Mouse (Mus musculus) adipocyte (in vitro differentiated cells): ENCODE measurements at regions not wholly inside any gene's neighbourhood (a gene's known extent, or its start where the extent isn't known, plus 50 kb on each side); places are given as distances from the start of the nearest gene placed in this dataset.
"Not testable (repeated sequence)": the region's sequence is repeated elsewhere in the genome, so short reads cannot be mapped to it uniquely, and the experiment has no call there.

Experiments
- DNase-seq: peaks from one replicate; pipeline ENCODE4 v3.0.0-alpha.2; 2016; ENCODE audit warnings: low spot score

DNA sequence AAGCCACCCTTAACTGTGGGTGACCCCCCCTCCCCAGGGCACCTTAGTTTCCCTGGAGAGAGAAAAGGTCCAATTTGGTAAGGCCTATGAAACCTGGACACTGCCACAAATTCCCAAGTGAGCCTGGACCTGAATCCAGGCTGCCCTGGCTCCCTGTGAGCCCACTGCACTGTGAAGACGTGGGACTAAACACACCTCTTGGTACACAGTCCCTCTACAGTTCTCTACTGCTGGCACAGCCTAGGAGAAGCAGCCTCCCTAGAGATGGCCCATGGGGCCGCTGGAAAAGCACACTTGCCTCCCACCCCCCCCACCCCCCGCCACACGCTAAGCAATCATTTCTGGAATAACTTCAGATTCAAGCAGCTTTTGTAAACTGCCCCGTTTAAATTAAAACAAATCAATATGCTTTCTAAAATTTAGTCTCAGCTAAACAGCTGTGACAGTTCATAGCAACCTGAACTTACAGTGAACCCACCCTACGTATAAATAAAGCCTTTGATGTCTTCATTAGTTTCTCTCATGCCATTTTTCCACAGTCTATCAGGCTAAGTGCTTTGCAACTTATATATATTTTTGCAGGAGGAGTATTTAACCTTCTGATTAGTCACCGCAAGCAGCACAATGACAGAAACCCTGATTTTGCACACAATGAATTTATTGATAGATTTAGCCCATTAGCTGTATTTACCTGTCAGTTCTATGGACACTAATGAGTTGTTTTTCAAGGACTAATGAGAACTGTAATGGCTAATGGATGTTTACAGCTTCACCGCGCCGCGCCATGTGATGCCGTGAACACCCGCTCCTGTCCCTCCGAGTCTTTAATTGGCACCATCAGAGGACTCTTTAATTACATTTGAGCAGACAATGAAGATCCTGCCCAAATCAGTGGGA is 215.3 kb downstream of the 3100002H09Rik start:
- DNase-seq: no peak

DNA sequence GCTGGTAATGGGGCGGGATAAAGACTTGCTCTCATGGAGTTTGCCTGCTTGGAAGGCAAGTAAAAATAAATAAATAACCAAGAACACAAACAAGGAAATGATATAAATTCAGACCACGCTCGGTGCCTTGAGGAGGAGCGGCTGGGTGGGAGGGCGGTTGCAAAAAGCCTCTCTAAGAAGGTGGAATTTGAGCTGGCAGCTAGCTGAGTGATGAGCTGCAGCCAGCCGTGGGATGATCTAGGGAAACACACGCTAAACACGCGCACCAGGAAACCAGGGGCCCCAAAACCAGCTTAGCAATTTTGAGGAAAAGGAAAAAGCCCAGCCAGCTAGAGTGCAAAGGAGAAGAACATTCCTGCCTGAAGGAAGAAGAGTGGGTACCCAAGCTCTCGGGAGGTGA is 217.0 kb downstream of the 3100002H09Rik start:
- no peak for DNase-seq

- no peak for DNase-seq
Measured at GRCm38 (mm10) chr4:124389067-124389466, 221.5 kb downstream of the 3100002H09Rik start.

- DNase-seq: no peak
Measured at GRCm38 (mm10) chr4:124385106-124386055, 225.2 kb downstream of the 3100002H09Rik start.

DNA sequence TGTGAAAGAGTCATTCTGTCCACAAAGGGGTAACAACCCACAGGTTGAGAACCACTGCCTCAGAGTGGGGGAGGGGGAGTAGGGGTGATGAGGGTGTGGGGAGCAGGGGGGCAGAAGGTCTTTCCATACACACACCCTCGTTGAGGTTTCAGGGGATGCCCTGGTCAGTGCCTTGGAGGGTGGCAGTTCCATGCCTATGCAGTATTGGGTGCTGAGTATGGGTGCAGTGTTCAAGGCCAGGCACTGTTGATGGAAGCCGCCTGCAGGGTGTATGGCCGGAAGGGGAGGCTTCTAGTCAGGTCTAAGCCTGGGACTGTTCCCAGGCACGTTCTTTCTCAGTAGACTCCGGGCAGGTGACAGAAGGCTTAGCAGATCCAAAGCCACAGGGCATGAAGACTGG is 234.1 kb downstream of the 3100002H09Rik start:
- no peak for DNase-seq

DNA sequence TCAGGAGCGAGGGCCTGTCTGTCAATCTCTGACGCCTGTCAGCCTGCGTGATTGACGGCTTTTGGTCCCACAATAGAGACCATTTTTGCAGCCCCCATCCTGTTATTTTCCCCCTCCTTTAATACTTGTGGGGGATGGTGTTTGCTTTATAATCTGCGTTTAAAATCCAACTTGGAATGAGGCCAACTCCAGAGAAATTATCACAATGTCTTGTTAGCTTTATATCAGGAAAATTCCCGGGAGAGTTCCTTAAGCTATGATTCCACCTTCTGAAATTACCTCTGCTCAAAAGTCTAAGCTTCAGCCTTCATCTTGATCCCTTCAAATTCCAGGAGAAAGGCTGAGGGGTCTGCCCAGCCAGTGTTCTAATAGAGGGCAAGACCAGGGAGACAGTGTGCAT is 235.0 kb downstream of the 3100002H09Rik start:
- DNase-seq: no peak

DNA sequence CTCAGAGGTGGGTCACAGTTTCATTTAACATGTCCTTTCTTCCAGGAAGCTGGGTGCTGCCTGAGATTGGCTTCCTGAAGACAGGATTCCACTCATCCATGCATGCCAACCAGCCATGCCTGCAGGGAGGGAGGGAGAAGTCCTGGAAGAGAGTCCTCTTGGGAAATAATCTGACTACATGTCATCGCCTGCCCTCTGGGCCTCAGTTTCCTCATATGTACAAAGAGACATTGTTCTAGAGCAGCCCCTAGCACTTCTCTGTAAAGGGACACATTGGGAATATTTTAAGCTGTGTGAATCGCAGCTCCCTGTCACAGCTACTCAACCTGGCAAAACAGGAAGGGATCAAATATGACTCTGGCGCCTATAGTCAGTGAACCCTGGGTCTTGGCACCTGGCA is 241.8 kb downstream of the 3100002H09Rik start:
- no peak for DNase-seq

DNA sequence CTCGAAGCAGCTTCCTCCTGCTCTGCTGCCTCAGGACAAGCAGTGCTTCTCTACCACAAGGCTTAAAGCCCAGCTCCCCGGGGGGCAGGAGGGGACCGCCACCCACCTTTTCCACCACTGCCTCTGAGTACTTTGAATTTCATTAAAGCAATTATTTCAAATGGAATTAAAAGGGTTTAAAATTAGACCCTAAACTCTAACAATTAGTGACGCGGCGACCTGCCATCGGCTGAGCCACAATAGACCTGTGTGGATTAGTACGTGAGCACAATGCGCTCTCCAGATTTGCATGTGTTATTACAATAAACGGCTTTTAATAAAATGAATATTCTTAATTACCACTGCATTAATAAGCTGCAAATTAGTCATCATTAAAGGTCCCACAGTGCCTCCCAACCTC is 242.5 kb downstream of the 3100002H09Rik start:
- DNase-seq: no peak

DNA sequence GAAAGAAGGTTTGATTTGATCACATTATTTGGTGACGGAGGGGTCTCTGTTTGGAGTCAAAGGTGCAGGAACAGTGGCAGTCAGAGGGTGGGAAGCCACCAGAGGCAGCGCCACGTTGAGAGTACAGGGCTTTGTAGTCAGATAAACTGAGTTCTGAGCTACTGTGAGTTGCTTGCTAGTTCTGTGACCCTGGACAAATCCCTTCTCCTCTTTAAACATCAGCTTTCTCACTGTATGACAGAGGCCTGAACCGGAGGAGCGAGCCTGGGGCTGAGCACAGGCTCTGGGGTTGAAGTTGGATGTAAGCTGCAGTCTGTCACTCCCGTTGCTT is 250.1 kb downstream of the 3100002H09Rik start:
- DNase-seq: no peak

GRCm38 (mm10) chr4:124359707-124360577 is 250.7 kb downstream of the 3100002H09Rik start:
- DNase-seq: no peak

GRCm38 (mm10) chr4:124358456-124358855 is 252.1 kb downstream of the 3100002H09Rik start:
- DNase-seq: not testable (repeated sequence)

- DNase-seq: no peak
Measured at GRCm38 (mm10) chr4:124350361-124350760, 260.2 kb downstream of the 3100002H09Rik start.

DNA sequence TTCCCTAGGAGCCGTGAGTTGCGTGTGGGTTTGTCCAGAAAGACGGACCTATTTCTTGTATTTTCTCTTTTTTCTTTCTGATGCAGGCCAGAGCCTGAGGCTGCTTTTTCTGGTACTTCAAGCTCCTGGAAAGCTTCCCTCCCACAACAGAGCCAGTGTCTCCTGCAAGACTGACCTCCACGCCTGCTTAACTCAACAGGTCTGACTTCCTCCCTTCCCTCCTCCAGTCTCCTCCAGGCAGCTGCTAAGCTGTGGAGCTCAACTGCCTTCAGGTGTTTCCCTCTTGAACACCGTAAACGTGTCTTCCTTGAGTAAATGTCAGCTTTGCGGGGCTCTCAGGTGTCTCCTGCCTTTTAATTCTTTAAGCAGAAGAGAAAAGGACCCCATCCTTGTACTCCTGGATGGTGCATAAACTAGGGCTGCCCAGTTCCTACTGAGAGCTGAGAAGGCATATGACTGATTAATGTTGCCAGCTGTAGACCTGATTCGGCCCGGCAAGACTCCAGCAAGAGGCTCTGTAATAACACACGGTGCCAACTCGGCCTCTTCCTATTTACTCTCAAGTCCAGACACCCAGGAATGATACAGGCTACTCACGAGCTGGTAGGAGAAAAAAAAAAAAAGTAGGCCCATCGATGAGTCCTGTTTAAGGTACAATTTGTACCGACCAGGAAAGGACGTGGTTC is 260.9 kb downstream of the 3100002H09Rik start:
- DNase-seq: no peak

GRCm38 (mm10) chr4:124349055-124349454 is 261.5 kb downstream of the 3100002H09Rik start:
- no peak for DNase-seq

GRCm38 (mm10) chr4:124340073-124340472 is 270.5 kb downstream of the 3100002H09Rik start:
- DNase-seq: no peak

DNA sequence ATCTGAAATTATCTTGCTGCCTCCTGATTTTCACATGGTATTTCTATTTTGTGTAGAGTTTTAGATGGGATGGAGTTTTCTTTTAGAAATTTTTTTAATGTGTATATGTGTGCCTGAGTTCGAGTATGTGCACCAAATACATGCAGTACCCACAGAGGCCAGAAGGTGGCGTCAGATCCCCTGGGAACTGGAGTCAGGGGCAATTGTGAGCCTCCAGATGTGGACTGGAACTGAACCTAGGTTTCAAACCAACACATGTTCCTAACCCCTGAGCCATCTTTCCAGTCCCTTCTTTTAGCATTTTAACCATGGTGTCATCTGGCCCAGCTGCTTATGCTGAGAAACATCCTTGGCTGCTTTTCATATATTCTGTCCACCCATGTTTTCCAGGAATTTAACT is 274.9 kb downstream of the 3100002H09Rik start:
- no peak for DNase-seq

DNA sequence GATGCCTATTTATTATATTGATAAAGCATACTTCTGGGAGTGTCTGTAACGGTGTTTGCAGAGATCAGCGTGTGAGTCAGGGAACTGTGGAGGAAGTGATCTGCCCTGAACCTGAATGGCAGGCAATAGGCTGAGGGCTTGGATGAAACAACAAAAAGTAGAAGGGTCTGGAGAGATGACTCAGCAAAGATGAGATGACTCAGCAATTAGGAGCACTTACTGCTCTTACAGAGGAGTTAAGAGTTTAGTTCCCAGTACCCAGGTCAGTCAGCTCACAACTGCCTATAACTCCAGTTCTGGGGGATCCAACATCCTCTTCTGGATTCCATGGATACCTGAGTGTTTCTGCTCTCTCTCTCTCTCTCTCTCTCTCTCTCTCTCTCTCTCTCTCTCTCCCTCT is 277.6 kb downstream of the 3100002H09Rik start:
- no peak for DNase-seq

GRCm38 (mm10) chr4:124332416-124332815 is 278.2 kb downstream of the 3100002H09Rik start:
- no peak for DNase-seq

- no peak for DNase-seq
Measured at GRCm38 (mm10) chr4:124329107-124329771, 281.4 kb downstream of the 3100002H09Rik start.

- no peak for DNase-seq
Measured at GRCm38 (mm10) chr4:124326301-124326700, 284.3 kb downstream of the 3100002H09Rik start.

DNA sequence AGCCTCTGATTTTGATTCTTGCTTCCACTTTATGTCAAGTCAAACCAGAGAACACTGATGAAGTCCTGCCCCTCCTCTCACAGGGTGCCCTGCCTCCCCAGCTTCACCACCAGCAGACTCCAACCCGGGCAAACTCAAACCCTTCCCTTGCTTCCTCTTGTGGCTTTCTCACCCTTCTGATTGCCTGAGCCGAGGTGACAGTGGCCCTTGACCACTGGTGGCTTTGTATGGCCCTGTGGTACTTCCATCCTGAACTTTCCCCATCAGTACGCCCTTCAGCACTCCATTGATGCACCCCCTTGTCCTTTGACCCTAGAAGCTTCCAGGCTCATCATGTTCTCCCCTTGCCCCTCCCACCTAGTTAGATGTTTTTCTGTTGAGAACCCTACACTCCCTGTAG is 287.0 kb downstream of the 3100002H09Rik start:
- DNase-seq: no peak
